Mouse (Mus musculus) T-helper 1 cell (primary cell): ENCODE data around the gene Racgap1.

Source experiments
- in situ Hi-C: fragments of 300-600 bp; cut with MboI, MseI; formaldehyde crosslinking; loops from one replicate; pipeline ENCODE4 v1.15.1; 2025; ENCODE audit warnings: high pct_unique_total_duplicates

The Racgap1 gene

DNA sequence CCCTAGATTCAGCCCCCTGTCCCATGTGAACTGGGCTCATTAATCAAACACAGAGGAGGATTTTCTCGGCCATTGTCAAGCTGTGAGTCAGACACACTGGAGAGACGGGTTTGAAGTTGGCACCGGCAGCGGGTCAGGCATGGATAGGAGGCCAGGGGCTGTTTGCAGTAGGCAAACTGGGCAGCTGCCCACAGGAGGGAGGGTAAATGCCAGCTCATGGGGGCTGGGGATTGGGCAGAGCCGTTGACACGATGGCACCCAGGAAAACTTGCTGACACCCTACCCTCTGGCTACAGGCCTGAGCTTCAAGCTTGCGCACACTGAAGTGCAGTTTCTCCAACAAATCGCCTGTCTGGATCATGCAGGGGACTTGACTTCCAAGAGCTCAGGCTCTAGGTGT, 59.3 kb downstream of the Racgap1 start:
- in situ Hi-C loops = no loop called here

DNA sequence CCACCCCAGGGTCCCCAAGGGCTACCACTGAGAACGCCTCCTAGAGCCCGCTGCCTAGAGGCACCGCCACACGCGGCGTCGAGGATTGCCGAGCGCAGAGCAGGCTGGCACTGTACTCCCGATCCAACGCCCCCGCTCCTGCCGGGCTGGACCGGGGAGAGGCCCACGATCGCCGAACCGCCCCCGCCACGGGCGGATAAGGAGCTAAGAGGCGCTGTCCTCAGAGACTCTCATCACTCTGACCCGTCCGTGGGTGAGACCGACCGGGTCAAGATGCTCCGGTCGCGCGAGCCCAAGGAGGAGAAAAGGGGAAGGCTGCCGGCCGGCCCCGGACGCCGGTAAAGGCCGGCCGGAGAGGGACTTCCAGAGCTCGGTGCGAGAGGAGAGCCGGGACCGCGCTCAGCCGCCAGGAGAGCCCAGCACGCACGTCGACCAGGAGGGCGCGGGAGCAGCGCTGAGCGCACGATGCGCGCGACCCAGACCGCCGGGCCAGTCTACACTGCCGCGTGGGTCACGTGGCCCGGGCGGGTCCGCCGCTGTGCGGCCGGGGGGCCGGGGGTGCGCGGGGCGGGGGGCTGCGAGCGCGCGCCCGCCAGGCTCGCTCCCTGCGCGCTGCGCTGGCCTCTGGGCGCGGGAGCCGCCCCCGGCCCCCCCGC, 60.9 kb downstream of the Racgap1 start, which contains the start of gene Aqp5:
Gene Aqp5 (plus strand): TSS at position 354 of the 656 bp plus-strand sequence.
- in situ Hi-C loops = no loop called here

DNA sequence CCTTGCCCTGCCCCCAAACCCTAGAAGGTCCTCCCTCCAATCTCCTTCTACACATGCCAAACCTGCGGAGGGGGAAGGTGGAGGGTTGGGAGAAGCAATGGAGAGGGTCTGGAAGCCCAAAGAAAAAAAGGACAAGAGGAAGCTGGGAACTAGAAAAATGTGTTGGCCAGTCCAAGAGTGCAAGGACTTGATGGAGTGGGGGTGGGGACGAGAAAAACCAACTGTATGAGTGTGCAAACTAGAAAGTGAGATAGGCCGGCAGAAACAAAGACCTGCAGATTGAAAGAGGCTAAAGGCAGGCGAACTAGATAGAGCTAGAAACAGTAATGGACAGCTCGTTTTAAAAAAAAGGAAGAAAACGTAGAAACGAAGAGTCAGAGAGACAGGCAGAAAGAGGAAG, 61.8 kb downstream of the Racgap1 start:
- in situ Hi-C loops = no loop called here

DNA sequence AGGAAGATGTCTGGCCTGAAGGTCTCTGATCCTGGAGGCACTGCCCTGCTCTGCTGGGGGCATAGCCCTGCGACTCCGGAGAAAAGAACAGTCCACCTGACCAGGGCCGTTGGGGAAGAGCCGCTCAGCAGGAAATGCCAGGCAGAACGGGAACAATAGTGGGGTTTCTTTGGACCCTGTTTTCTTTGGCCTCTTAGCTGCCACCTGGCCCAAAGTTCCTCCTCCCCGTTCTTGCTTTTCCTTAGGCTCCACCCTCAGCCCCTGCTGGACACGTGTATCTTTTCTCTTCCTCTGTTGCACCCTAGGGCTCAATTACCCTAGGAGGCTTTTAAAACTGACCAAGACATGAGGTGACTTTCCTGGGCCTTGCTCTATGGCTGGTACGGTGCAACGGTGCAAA, 62.2 kb downstream of the Racgap1 start:
- in situ Hi-C loops = no loop called here

DNA sequence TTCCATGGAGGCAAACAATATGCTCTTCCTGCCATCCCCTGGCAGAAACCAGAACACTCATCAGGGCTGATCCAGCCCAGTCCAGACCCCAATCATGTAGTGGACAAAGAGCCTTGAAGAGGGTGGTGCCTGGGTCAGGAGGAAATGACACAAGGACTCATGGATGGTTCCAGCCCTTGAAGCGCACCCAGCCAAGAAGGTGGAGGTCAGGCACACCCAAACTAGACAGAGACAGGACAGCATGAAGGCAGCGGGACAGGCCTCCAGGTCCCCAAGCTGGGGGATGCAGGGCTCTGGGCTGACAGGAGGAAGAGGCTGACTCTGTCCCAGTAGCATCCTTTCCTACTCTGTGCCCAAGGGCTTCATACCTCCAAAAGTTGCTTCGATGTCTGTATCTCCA, 64.9 kb downstream of the Racgap1 start:
- in situ Hi-C loops = no loop called here

DNA sequence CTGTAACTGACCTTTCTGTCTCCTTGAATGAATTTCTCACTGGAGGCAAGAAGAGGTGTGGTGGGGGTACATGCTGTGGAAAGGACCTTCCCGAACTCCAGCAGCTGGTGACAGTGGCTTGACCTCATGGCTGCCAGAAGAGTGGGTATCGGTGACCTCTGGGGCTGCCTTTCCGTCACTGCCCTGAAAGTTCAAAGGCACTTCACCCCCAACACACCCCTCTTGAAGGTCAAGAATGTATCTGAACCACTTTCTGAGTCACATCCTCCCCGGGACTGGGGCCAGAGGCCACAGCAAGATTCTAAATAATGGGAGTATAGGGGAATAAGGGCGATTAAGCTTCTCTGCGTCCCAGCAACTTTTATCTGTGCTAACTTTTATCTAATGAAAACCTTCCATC, 65.7 kb downstream of the Racgap1 start:
- in situ Hi-C loops = no loop called here

DNA sequence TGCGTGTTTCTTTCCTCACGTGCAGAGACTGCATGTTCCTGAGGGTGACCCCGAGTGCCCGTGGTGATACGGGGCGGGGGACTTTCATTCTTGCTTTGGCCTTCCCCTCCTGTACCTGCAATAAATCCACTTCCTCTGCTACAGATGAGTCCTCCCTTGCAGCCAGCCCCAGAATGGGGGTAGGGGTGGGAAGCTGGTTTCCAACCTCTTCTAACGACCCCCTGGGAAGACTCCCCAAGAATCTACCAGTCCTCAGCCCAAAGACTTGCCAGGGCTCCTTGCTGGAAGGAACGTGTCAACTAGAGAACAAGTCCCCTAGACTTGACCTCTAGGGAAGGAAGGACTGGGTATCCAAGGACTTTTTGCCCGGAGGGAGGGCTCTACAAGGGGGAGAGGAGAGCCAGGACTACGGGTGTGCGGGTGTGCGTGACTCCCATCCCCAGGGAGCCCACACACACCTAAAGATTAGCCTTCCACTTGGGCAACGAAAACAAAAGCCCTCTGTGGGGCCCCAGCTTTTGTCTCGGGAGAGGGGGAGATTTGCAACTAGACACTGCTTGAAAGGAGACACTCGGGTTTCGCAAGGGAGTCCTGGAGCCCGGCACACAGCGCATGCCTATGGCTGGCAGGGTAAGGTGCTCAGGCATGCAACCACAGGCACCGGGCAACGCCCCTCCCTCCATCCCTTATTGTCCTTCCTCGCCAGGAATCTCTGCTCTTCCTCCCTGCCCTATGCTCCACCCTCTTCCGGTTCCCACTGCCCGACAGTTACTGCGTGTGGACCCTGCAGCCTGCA, 66.9 kb downstream of the Racgap1 start:
- in situ Hi-C loops = loop anchor here (5.0 kb wide), 2 partner anchors 82 to 313 kb away; no protein-coding TSS in a partner anchor

DNA sequence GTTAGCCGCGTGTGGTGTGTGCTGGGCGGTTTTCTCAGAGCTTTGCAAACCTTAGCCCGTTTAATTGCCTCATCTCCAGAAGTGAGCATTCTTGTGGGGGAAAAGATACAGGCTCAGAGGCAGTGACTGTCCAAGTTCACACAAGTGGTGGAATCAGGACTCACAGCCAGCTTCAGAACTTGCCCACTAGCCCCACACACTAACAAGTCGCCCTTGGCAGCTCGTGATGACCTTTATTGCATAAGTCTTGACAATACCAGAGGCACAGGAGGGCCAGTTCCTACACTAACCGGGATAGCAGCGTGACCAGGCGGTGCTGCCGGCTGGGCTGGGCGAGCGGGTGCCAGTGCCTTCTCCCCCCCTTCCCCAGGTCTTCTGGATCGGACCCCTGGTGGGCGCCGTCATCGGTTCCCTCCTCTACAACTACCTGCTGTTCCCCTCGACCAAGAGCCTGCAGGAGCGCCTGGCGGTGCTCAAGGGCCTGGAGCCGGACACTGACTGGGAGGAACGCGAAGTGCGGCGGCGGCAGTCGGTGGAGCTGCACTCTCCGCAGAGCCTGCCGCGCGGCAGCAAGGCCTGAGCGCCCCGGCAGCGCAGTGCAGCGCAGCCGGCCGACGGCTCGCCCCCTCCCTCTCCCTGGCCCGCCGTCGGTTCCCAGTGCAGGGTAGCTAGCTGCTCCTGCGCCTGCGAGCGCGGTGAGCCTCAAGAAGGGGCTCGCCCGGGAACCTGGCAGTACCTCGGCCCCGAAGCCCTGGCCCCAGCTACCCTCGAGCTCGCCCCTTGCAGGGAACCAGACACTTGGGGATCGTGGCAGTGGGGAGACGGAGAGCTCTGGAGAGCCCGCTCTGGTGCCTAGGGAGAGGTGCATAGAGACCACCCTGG, 67.8 kb downstream of the Racgap1 start:
- in situ Hi-C loops = loop anchor here (5.0 kb wide), 2 partner anchors 81 to 314 kb away; no protein-coding TSS in a partner anchor

DNA sequence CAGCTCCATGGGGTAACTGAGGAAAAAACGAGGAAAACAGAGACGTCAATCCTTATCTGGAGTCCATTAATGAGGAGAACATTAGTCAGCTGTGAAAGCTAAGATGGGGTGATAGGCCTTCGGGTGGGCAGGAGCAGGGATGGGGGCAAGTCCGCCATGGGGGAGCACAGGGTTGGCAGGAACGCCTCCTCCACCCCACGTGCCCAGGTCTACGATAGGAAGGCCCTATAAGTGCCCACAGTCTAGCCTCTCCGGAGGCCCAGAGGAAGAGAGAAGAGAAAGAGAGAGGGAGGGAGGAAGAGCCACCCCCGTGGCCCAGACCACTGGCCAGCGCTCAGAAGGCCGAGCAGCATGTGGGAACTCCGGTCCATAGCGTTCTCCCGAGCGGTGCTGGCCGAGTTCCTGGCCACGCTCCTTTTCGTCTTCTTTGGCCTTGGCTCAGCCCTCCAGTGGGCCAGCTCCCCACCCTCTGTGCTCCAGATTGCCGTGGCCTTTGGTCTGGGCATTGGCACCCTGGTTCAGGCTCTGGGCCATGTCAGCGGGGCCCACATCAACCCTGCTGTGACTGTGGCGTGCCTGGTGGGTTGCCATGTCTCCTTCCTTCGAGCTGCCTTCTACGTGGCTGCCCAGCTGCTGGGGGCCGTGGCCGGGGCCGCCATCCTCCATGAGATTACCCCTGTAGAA, 72.5 kb downstream of the Racgap1 start, which contains the start of gene Aqp2:
Gene Aqp2 (plus strand): TSS at position 254 of the 684 bp plus-strand sequence.
- in situ Hi-C loops = no loop called here
